Mouse (Mus musculus): ENCODE data around the gene Lrpprc.
"Not testable (repeated sequence)": the region's sequence is repeated elsewhere in the genome, so short reads cannot be mapped to it uniquely, and the experiment has no call there.

DNA sequence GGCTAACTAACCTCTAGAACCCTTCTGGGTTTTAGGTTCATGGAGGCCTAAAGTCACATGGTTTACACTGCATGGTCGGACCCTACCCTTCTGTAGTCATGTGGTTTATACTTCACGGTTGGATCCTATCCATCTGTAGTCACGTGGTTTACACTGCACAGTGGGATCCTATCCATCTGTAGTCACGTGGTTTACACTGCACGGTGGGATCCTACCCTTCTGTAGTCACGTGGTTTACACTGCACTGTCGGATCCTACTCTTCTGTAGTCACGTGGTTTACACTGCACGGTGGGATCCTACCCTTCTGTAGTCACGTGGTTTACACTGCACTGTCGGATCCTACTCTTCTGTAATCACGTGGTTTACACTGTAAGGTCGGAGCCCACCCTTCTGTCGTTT is 23.6 kb upstream of the Lrpprc start:
- TF ChIP-seq CTCF, EP300 (IDR thresholded peaks at IDR 0.05; ENCODE audit: low read depth): not testable (repeated sequence)
